Mouse (Mus musculus): ENCODE data around the gene Kbtbd4. TPM values are rescaled to one million over a fixed set of nuclear protein-coding genes. Genes with fewer than 3 reads are reported as not detected.

The Kbtbd4 gene
- polyA plus RNA-seq, 1 experiment from 2014 or later: 55.2 TPM

GRCm38 (mm10) chr2:90913671-90914070 lies 9.1 kb downstream of the Kbtbd4 start:
- Histone ChIP-seq H3K4me1 (ENCODE audit: control insufficient read depth, insufficient read depth, low read length) (peaks cover 25% of the 10 kb centered on the region), H3K4me3 (replicated peaks; ENCODE audit: low read depth, low read length) (no peak overlapping the region), H3K27me3 (ENCODE audit: control insufficient read depth, insufficient read depth, low read length) (no peaks in the 10 kb centered on the region), H3K9me3 (ENCODE audit: control insufficient read depth, low read length) (no peaks in the 10 kb centered on the region), H3K27ac (replicated peaks; ENCODE audit: low read depth, low read length) (no peak overlapping the region), H3K4me2 (ENCODE audit: low read length) (no peak overlapping the region), H3K9ac (replicated peaks; ENCODE audit: low read length) (no peak overlapping the region), H3K36me3 (ENCODE audit: control insufficient read depth, insufficient read depth, low read length) (peaks cover 52% of the 10 kb centered on the region)
- 92% methylated on average over 2 of the region's 2 CpGs for WGBS
- DNase-seq: peak; percentile 59
- no peak for ATAC-seq (ENCODE audit: low FRiP score, low TSS enrichment)

DNA sequence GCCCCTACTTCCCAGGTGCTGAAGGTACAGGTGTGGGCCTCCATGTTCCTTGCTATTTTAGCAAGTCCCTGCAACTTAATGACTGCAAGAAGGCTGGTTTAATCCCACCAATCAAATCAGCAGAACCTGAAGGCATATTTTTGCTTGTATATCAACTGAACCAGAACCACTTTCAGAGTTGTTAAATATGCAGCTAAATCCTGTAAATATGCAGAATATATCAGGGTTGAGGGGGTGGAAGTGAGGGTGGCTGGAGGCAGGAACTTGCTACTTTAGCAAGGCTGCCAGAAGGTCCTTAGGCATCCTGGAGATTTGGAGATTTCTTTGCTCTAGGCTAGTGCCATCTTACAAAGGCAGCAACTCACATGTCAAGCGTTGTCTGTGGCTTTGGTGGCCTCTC lies 11.0 kb downstream of the Kbtbd4 start:
- Histone ChIP-seq H3K4me1 (ENCODE audit: control insufficient read depth, insufficient read depth, low read length) (peaks cover 25% of the 10 kb centered on the region), H3K36me3 (ENCODE audit: control insufficient read depth, insufficient read depth, low read length) (peaks cover 34% of the 10 kb centered on the region), H3K4me2 (ENCODE audit: low read length) (peak overlapping the region; percentile 88), H3K9ac (replicated peaks; ENCODE audit: low read length) (0 out of 2 replicates have a peak overlapping the region, but pooled peaks have one; percentile 23), H3K9me3 (ENCODE audit: control insufficient read depth, low read length) (no peaks in the 10 kb centered on the region), H3K27ac (replicated peaks; ENCODE audit: low read depth, low read length) (no peak overlapping the region), H3K27me3 (ENCODE audit: control insufficient read depth, insufficient read depth, low read length) (no peaks in the 10 kb centered on the region), H3K4me3 (replicated peaks; ENCODE audit: low read depth, low read length) (no peak overlapping the region)
- 69% methylated on average over 1 of the region's 1 CpGs for WGBS
- no peak for ATAC-seq (ENCODE audit: low FRiP score, low TSS enrichment)
- DNase-seq: no peak

DNA sequence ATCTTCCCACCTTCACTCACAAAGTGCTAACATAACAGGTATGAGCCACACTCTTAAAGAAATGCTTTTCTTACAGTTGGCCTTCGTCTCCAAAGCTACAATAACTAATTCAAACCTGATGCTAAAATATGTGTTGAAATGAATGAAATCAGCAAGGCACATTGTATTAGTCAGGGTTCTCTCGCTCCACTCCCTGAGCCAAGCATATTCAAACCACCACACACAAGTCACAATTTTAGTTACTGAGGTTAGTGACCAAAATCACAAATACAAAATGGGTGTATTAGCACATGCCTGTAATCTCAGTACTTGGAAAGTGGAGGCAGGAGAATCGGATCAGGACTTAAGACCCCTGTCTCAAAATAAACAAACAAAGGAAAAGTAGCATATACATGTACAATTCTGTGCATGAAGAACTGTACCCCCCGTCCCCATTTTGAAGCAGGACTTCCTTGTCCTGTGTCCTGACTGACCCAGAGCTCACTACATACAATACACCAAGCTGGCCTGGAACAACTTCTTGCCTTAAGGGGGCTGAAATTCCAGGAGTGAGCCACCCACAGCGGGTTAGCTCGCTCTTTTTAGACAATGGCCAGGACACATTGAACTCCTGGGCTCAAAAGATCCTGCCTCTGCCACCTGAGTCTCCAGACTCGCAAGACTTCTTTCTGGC lies 12.2 kb downstream of the Kbtbd4 start:
- Histone ChIP-seq H3K36me3 (ENCODE audit: control insufficient read depth, insufficient read depth, low read length) (peaks cover 22% of the 10 kb centered on the region), H3K27me3 (ENCODE audit: control insufficient read depth, insufficient read depth, low read length) (no peaks in the 10 kb centered on the region), H3K4me2 (ENCODE audit: low read length) (peak overlapping the region; percentile 88), H3K9ac (replicated peaks; ENCODE audit: low read length) (peak overlapping the region; percentile 95), H3K4me3 (replicated peaks; ENCODE audit: low read depth, low read length) (peak overlapping the region; percentile 60), H3K4me1 (ENCODE audit: control insufficient read depth, insufficient read depth, low read length) (peaks cover 25% of the 10 kb centered on the region), H3K9me3 (ENCODE audit: control insufficient read depth, low read length) (no peaks in the 10 kb centered on the region), H3K27ac (replicated peaks; ENCODE audit: low read depth, low read length) (peak overlapping the region; percentile 91)
- 27% methylated on average over 7 of the region's 7 CpGs for WGBS
- ATAC-seq (ENCODE audit: low FRiP score, low TSS enrichment): peak; percentile 31
- DNase-seq: no peak

DNA sequence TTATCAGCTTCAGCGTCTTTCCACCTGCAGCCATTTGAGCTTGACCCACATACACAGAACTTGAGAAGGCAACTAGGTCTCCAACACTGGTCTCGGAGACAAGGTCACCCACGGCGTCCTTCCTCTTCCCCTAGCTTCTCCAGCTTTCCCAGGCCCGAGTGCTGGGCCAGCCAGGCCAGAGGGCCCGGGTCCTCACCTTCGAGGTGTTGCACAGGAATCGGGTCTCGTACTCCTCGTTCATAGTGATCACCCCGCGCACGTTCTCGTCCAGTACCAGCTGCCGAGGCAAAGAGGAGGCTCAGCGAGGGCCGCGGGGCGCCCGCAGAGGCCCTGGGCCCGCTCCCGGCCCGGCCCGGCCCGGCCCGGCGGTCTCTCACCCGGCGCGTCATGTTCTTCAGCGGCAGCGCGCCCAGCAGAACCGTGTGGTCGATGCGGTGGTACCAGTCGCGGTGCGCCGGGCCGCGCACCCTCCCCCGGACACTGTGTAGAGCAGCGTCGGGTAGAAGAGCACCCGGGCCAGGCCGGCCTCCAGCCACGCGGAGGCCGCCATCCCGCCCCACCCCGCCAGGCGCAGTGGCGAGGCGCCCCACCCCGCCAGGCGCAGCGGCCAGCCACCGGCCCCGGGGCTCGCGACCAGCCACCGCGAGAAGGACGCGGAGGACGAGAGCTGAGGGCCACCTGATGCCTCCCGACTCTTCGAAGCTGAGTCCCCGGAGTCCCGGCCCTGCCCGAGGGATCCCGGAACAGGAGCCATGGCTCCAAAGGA lies 12.9 kb downstream of the Kbtbd4 start:
- H3K27ac ChIP-seq (replicated peaks; ENCODE audit: low read depth, low read length): peak overlapping the region; percentile 91

GRCm38 (mm10) chr2:90917999-90918698 lies 13.6 kb downstream of the Kbtbd4 start:
- 11% methylated on average over 16 of the region's 16 CpGs for WGBS
- H3K9me3 ChIP-seq (ENCODE audit: control insufficient read depth, low read length): no peaks in the 10 kb centered on the region
- DNase-seq (peak; percentile 31), ATAC-seq (ENCODE audit: low FRiP score, low TSS enrichment) (peak; percentile 67)
- H3K36me3 ChIP-seq (ENCODE audit: control insufficient read depth, insufficient read depth, low read length): peaks cover 9% of the 10 kb centered on the region
- H3K27ac ChIP-seq (replicated peaks; ENCODE audit: low read depth, low read length): peak overlapping the region; percentile 91
- H3K4me1 ChIP-seq (ENCODE audit: control insufficient read depth, insufficient read depth, low read length): peaks cover 25% of the 10 kb centered on the region
- H3K27me3 ChIP-seq (ENCODE audit: control insufficient read depth, insufficient read depth, low read length): no peaks in the 10 kb centered on the region
- H3K4me3 ChIP-seq (replicated peaks; ENCODE audit: low read depth, low read length): peak overlapping the region; percentile 60
- peak overlapping the region; percentile 95 for H3K9ac ChIP-seq (replicated peaks; ENCODE audit: low read length)
- peak overlapping the region; percentile 88 for H3K4me2 ChIP-seq (ENCODE audit: low read length)

More for the DNA sequence above, 12.9 kb downstream of the Kbtbd4 start:
- peaks cover 25% of the 10 kb centered on the region for H3K4me1 ChIP-seq (ENCODE audit: control insufficient read depth, insufficient read depth, low read length)
- DNase-seq (peak; percentile 78), ATAC-seq (ENCODE audit: low FRiP score, low TSS enrichment) (peak; percentile 87)
- peak overlapping the region; percentile 88 for H3K4me2 ChIP-seq (ENCODE audit: low read length)
- under 1% methylated on average over 73 of the region's 73 CpGs for WGBS
- H3K36me3 ChIP-seq (ENCODE audit: control insufficient read depth, insufficient read depth, low read length): peaks cover 16% of the 10 kb centered on the region
- H3K27me3 ChIP-seq (ENCODE audit: control insufficient read depth, insufficient read depth, low read length): no peaks in the 10 kb centered on the region
- peak overlapping the region; percentile 60 for H3K4me3 ChIP-seq (replicated peaks; ENCODE audit: low read depth, low read length)
- peak overlapping the region; percentile 95 for H3K9ac ChIP-seq (replicated peaks; ENCODE audit: low read length)
- no peaks in the 10 kb centered on the region for H3K9me3 ChIP-seq (ENCODE audit: control insufficient read depth, low read length)

DNA sequence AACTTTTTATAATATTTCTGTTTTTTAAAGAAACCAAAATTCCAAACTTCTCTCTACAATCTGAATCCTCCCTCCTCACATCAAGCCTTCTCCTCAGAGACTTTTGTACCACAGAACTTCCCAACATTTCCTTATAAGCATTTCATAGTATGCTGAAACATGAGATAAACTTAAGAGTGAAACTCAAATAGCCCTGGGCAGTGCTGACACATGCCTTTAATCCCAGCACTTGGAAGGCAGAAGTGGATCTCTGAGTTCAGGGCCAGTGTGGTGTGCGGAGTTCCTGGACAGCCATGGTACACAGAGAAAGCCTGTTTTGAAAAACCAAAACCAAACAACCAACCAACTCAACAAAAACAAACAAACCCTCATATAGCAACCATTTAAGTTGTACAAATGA lies 16.6 kb downstream of the Kbtbd4 start:
- 98% methylated on average over 1 of the region's 1 CpGs for WGBS
- no peak overlapping the region for H3K4me2 ChIP-seq (ENCODE audit: low read length)

DNA sequence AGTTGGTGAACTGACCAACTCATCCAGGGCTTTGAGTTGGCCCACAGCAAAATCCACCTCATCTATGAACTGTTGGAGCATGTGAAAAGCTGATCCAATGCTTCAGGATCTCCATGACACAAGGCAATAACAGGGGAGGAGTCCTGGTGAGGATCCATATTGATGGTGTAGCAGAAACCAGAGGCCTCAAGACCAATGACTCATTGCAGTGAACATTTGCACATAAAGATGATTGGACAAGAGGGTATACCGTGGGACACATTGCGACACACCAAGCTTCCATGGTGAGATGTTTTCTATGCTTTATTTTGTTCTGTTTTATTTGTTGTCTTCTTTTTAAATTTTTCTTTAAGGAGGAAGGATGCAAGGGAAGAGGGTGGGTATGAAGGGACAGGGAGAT lies 18.1 kb downstream of the Kbtbd4 start:
- Histone ChIP-seq H3K27me3 (ENCODE audit: control insufficient read depth, insufficient read depth, low read length) (no peaks in the 10 kb centered on the region), H3K4me2 (ENCODE audit: low read length) (no peak overlapping the region), H3K36me3 (ENCODE audit: control insufficient read depth, insufficient read depth, low read length) (no peaks in the 10 kb centered on the region), H3K4me1 (ENCODE audit: control insufficient read depth, insufficient read depth, low read length) (peaks cover 6% of the 10 kb centered on the region; the same call in 1 of the 2 replicates), H3K9me3 (ENCODE audit: control insufficient read depth, low read length) (no peaks in the 10 kb centered on the region), H3K4me3 (replicated peaks; ENCODE audit: low read depth, low read length) (no peak overlapping the region), H3K27ac (replicated peaks; ENCODE audit: low read depth, low read length) (no peak overlapping the region), H3K9ac (replicated peaks; ENCODE audit: low read length) (no peak overlapping the region)
- DNase-seq (no peak), ATAC-seq (ENCODE audit: low FRiP score, low TSS enrichment) (no peak)
- 93% methylated on average over 2 of the region's 2 CpGs for WGBS

More for the DNA sequence above, 16.6 kb downstream of the Kbtbd4 start:
- Histone ChIP-seq H3K36me3 (ENCODE audit: control insufficient read depth, insufficient read depth, low read length) (no peaks in the 10 kb centered on the region), H3K9me3 (ENCODE audit: control insufficient read depth, low read length) (no peaks in the 10 kb centered on the region), H3K9ac (replicated peaks; ENCODE audit: low read length) (no peak overlapping the region), H3K27ac (replicated peaks; ENCODE audit: low read depth, low read length) (no peak overlapping the region), H3K4me3 (replicated peaks; ENCODE audit: low read depth, low read length) (no peak overlapping the region), H3K27me3 (ENCODE audit: control insufficient read depth, insufficient read depth, low read length) (no peaks in the 10 kb centered on the region), H3K4me1 (ENCODE audit: control insufficient read depth, insufficient read depth, low read length) (peaks cover 15% of the 10 kb centered on the region)
- ATAC-seq (ENCODE audit: low FRiP score, low TSS enrichment) (no peak), DNase-seq (no peak)

DNA sequence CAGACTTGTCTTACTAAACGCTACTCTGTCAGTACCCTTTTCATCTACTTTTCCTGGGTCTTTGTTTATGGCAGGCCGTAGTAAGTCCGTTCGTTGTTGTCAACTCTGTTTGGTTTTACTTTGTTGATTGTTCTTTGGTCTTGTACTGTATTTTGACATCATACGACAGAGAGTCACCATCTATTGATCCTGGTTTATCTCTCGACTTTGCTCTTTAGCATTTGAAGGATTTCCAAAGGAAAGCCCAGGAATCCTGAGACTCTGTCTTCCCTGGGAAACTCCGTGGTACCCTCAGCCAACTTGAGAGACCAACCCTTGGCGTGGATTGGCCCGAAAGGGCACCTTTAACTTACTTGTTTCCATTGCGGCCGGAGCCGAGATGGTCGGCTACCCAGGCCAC lies 24.0 kb downstream of the Kbtbd4 start:
- DNase-seq (no peak), ATAC-seq (ENCODE audit: low FRiP score, low TSS enrichment) (no peak)
- no peak overlapping the region for H3K27ac ChIP-seq (replicated peaks; ENCODE audit: low read depth, low read length)
- no peaks in the 10 kb centered on the region for H3K36me3 ChIP-seq (ENCODE audit: control insufficient read depth, insufficient read depth, low read length)
- no peak overlapping the region for H3K4me3 ChIP-seq (replicated peaks; ENCODE audit: low read depth, low read length)
- 87% methylated on average over 13 of the region's 13 CpGs for WGBS
- no peaks in the 10 kb centered on the region for H3K9me3 ChIP-seq (ENCODE audit: control insufficient read depth, low read length)
- no peak overlapping the region for H3K4me2 ChIP-seq (ENCODE audit: low read length)
- no peak overlapping the region for H3K9ac ChIP-seq (replicated peaks; ENCODE audit: low read length)
- H3K27me3 ChIP-seq (ENCODE audit: control insufficient read depth, insufficient read depth, low read length): no peaks in the 10 kb centered on the region
- H3K4me1 ChIP-seq (ENCODE audit: control insufficient read depth, insufficient read depth, low read length): no peaks in the 10 kb centered on the region

All from midbrain, embryonic 14.5 days (tissue).